Mouse (Mus musculus): ENCODE data around the gene Ss18l1. TPM values are rescaled to one million over a fixed set of nuclear protein-coding genes. Genes with fewer than 3 reads are reported as not detected.
A peak's percentile ranks its signal among the peaks of the same experiment; 100 is the strongest.

Ss18l1 gene
- total and polyA plus RNA-seq, 3 experiments: 3.1 to 4.3 TPM; not detected in 1

DNA sequence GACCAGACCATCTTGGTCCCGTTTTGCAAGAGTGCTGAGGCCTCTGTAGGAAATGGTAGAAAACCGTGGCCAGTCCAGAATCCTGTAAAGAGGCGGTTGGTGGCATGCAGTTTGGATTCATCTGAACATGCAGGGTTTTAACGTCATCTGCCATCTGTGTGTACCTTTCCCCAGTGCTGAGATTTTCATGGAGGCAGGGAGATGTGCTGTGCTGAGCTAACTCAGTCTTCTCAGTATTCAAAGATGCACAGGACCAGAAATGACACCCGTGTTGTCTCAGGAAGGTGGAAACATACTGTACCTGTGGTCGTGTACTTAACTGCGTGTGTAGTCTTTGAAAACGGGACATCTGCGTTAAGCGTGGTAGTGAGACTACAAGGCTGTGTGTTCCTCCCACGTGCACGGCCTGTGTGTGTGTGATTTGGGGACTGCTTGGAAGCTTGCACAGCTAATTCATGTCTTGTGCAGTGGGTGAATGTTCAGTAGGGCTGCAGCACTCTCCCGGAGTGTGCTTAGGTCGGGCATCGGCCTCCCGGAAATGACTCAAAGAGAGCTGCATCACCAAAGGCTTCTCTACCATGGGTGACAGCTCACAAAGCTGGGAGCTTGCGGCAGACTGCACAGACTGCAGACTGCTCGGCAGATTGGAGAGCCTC, 5.8 kb downstream of the Ss18l1 start:
- Histone ChIP-seq H3K9me3 (replicated peaks; ENCODE audit: insufficient read depth, low read length) (no peaks in the 10 kb centered on the region), H3K4me1 (ENCODE audit: control insufficient read depth in 1 of 2, insufficient read depth in 2 of 2, low read length in 2 of 2) (peaks cover 0 to 7% of the 10 kb centered on the region in 2 experiments; a peak in 1 of 4 replicates), H3K4me3 (ENCODE audit: control insufficient read depth in 1 of 2, insufficient read depth in 1 of 2, low read depth in 2 of 2, low read length in 2 of 2) (no peak overlapping the region), H3K27ac (ENCODE audit: control insufficient read depth, low read depth, low read length) (no peak overlapping the region), H3K79me2 (ENCODE audit: control insufficient read depth, insufficient read depth, low read length, poor library complexity) (peaks cover 10% of the 10 kb centered on the region), H3K27me3 (ENCODE audit: control insufficient read depth in 1 of 2, insufficient read depth in 2 of 2, low read length in 2 of 2) (no peaks in the 10 kb centered on the region), H3K9ac (ENCODE audit: control insufficient read depth, low read depth, low read length, poor library complexity, severe bottlenecking) (no peak overlapping the region), H3K36me3 (ENCODE audit: control insufficient read depth in 1 of 2, insufficient read depth in 2 of 2, low read length in 2 of 2) (peaks cover 0 to 4% of the 10 kb centered on the region in 2 experiments; a peak in 2 of 4 replicates)
- no peak for TF ChIP-seq JUND (IDR thresholded peaks at IDR 0.05; ENCODE audit: low read depth, low read length)
- TF ChIP-seq USF1 (IDR thresholded peaks at IDR 0.05; ENCODE audit: low read depth, low read length): no peak
- no peak for TF ChIP-seq ETS1 (IDR thresholded peaks at IDR 0.05; ENCODE audit: low read depth, low read length)
- TF ChIP-seq MXI1 (IDR thresholded peaks at IDR 0.05; ENCODE audit: low read depth, low read length): no peak
- TF ChIP-seq NELFE (IDR thresholded peaks at IDR 0.05; ENCODE audit: low read depth, low read length): no peak
- no peak for TF ChIP-seq CHD1 (IDR thresholded peaks at IDR 0.05; ENCODE audit: low read depth, low read length)
- TF ChIP-seq GATA1 (IDR thresholded peaks at IDR 0.05; ENCODE audit: low read depth, low read length): no peak
- TF ChIP-seq EP300 (IDR thresholded peaks at IDR 0.05; ENCODE audit: low read depth in 1 of 2, low read length in 2 of 2): no peak
- TF ChIP-seq UBTF (IDR thresholded peaks at IDR 0.05; ENCODE audit: borderline replicate concordance, insufficient read depth, low read depth, low read length): no peak
- no peak for TF ChIP-seq TCF12 (IDR thresholded peaks at IDR 0.05; ENCODE audit: low read depth, low read length)
- no peak for TF ChIP-seq ZC3H11A (IDR thresholded peaks at IDR 0.05; ENCODE audit: low read depth, low read length)
- no peak for TF ChIP-seq CTCF (IDR thresholded peaks at IDR 0.05 in 2 of 3, conservative IDR thresholded peaks at IDR 0.05 in 1 of 3; ENCODE audit: control insufficient read depth in 1 of 3, insufficient read depth in 1 of 3, low read depth in 2 of 3, low read length in 3 of 3, poor library complexity in 1 of 3, severe bottlenecking in 1 of 3)
- TF ChIP-seq ELF1 (IDR thresholded peaks at IDR 0.05; ENCODE audit: low read depth, low read length): no peak
- DNase-seq (ENCODE audit: low read depth, low spot score): no peak

DNA sequence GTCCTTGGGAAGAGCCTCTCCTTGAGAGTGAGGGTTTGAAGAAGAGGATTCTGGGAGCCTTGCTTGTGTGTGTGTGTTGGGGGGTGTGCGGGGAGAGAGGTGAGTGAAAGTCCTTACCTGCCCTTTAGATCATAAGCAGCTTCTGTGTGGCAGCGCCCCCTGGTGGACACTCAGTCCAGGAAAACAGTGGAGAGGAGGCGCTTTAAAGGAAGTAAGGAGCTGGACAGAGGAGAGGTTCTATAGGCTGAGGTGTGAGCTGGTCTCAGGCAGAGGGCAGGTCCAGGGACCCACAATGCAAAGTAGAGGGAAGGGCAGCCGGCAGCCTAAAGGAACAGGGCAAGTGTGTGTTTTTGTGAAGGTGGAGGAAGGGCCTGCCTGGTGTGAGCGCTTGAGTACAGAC, 8.7 kb downstream of the Ss18l1 start:
- Histone ChIP-seq H3K9me3 (replicated peaks; ENCODE audit: insufficient read depth, low read length) (no peaks in the 10 kb centered on the region), H3K4me1 (ENCODE audit: control insufficient read depth in 1 of 2, insufficient read depth in 2 of 2, low read length in 2 of 2) (no peaks in the 10 kb centered on the region), H3K36me3 (ENCODE audit: control insufficient read depth in 1 of 2, insufficient read depth in 2 of 2, low read length in 2 of 2) (no peaks in the 10 kb centered on the region; a peak in 1 of 4 replicates), H3K79me2 (ENCODE audit: control insufficient read depth, insufficient read depth, low read length, poor library complexity) (peaks cover 3% of the 10 kb centered on the region; the same call in 1 of the 2 replicates), H3K27ac (ENCODE audit: control insufficient read depth, low read depth, low read length) (no peak overlapping the region), H3K9ac (ENCODE audit: control insufficient read depth, low read depth, low read length, poor library complexity, severe bottlenecking) (no peak overlapping the region), H3K4me3 (ENCODE audit: control insufficient read depth in 1 of 2, insufficient read depth in 1 of 2, low read depth in 2 of 2, low read length in 2 of 2) (no peak overlapping the region), H3K27me3 (ENCODE audit: control insufficient read depth in 1 of 2, insufficient read depth in 2 of 2, low read length in 2 of 2) (no peaks in the 10 kb centered on the region)
- TF ChIP-seq CHD1 (IDR thresholded peaks at IDR 0.05; ENCODE audit: low read depth, low read length) (no peak), MAX (IDR thresholded peaks at IDR 0.05; ENCODE audit: low read length) (no peak), GATA1 (IDR thresholded peaks at IDR 0.05; ENCODE audit: low read depth, low read length) (no peak), RAD21 (IDR thresholded peaks at IDR 0.05; ENCODE audit: low read depth, low read length) (peak; percentile 72), ZC3H11A (IDR thresholded peaks at IDR 0.05; ENCODE audit: low read depth, low read length) (peak; percentile 61), CTCF (IDR thresholded peaks at IDR 0.05 in 2 of 3, conservative IDR thresholded peaks at IDR 0.05 in 1 of 3; ENCODE audit: control insufficient read depth in 1 of 3, insufficient read depth in 1 of 3, low read depth in 2 of 3, low read length in 3 of 3, poor library complexity in 1 of 3, severe bottlenecking in 1 of 3) (peak; percentile 75 to 98 (median 94)), SMC3 (IDR thresholded peaks at IDR 0.05; ENCODE audit: low read depth, low read length) (peak; percentile 91)
- peak; percentile 82 for DNase-seq (ENCODE audit: low read depth, low spot score)

Measured in MEL (cell line).